Mouse (Mus musculus): ENCODE data around the gene Sct.
"Not testable (repeated sequence)": the region's sequence is repeated elsewhere in the genome, so short reads cannot be mapped to it uniquely, and the experiment has no call there.

The Sct gene

DNA sequence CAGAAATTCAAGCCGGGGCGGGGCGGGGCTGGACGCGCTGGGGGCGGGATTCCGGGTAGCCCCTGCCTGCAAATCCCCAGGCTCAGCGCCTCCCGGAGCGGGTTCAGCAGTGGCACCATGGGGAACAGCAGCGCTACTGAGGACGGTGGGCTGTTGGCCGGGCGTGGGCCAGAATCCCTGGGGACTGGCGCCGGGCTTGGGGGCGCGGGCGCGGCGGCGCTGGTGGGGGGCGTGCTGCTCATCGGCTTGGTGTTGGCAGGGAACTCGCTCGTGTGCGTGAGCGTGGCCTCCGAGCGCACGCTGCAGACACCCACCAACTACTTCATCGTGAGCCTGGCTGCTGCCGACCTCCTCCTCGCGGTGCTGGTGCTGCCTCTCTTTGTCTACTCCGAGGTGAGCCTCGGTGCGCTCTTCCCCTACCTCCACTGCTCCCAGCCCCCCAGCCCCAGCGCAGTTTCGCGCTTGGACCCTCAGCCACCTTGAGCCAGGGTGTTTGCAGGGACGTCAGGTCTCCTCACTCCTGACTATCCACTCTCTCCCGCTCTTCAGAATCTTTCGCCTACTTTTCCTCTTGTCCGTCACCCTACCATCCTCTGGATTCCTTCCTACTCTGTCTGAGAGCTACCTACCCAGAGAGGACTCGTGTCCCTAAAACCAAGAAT is 13.1 kb upstream of the Sct start, which contains the start of gene Drd4:
Gene Drd4, plus strand, starts transcription at position 86 of the 662 bp plus-strand sequence.
- peak; percentile 68 for DNase-seq (ENCODE audit: inconsistent ontology term)

DNA sequence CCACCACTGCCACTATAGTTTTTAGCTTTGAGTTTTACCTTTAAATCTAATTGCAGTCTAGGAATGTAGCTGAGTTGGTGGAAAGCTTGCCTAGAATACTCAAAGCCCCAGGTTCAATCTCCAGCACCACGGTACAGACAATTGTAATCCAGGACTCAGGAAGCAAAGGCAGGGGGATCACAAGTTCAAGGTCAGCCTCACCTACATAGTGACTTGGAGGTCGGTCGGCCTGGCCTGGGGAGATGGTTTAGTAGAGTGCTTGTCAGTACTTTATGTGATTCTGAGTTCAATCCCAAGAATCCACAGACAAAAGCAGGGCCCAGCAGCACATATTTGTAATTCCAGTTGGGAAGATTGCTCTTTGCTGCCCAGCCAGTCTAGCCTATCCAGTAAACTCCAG is 9.1 kb upstream of the Sct start:
- DNase-seq (ENCODE audit: inconsistent ontology term) = no peak

DNA sequence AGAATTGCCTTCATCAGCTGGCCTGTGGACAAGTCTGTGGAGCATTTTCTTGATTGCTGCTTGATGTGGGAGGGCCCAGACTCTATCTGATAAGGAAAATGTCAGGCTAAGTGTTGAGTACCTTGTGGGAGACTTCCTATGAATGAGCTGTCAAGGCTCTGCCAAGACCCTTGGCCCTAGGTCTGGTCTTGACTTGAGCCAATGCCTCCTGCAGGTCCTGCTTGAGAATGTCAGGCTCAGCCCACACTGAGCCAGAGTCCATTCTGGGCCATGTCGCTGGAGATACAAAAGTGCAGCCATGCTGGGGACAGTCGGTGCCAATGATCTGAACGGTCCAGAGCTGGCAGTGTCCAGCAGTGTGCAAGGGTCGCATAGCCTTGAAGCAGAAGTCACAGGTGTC is 3.8 kb upstream of the Sct start:
- no peak for DNase-seq (ENCODE audit: inconsistent ontology term)

DNA sequence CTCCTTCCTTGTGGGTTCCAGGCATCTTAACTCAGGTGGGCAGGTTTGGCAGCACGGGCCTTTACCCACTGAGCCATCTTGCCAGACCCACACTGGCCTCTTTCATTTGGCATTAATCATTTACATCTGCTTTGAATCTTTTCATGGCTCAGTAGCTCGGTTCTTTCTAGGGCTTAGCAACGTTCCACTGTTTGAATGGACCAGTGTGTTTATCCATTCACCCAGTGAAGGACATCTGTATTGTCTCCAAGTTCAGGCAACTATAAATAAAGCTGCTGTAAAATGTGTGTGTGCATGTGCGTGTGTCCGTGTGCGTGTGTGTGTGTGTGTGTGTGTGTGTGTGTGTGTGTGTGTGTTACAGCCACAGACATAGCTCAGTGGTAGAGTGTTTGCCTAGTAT is 2.5 kb upstream of the Sct start:
- DNase-seq (ENCODE audit: inconsistent ontology term) = peak; percentile 87

DNA sequence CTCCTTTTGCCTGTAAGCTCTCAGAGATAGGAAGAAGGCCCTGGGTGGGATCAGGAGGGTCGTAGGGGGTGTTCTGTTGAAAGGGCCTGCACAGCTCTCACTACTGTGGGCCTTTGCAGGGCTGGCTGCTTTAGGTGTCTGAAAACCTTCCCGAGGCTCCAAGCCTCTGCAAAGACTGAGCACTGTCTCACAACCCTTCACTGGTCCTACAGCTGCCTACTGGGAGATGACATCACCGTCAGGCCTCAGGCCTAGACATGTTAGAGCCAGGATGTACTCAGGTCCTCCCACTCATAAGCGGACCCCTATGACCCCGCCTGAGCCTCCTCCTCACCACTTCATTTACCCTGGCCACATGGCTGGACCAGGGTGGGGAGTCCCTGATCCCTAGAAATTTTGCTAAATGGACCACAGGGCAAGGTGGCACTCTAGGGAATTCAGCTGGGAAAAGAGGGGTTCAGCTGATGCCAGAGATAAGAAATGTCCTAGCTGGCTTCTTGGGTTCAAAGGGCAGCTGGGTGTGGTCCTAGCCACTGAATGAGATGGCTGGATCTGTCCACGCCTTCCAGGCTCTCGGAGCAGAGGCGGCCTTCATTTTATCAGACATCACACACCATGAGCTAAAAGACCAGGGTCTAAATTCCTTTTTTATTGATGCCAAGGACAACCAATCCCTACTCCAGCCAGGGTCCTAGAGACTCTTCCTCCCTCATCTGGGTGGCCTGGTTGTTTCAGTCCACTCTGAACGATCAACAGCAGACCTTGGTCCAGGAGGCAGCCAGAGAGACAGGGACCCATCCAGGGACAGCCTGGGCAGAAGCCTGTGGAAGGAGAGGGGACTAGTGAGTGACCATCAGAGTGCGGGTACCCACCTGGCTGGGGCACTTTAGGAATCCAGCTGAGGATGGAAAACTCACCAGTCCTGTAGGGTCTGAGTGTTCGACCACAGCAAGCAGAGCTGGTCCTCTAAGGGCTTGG is 943 bp downstream of the Sct start:
- no peak for DNase-seq (ENCODE audit: inconsistent ontology term)

- no peak for DNase-seq (ENCODE audit: inconsistent ontology term)
Measured at GRCm38 (mm10) chr7:141276546-141276945, 2.4 kb downstream of the Sct start, which contains the start of gene Cdhr5. Gene Cdhr5 (minus strand): TSS chr7:141276786.

DNA sequence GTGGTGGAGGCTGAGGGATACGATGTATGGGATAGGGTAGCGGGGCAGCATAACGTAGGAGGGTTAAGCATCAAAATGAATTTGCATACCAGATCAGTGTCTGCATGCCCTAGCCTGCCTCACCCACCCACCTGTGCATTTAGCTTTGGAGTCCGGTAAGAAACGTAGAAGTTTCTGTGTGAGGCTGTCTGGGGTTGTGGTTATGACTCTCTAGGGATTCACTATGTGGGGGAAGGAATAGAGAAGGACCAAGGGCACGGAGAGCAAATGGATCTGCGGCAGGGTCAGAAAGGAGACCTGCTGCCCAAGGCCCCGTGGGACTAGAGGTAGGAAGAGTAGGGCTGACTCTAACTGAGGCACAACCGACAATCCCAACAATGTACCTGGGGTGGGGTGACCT is 3.6 kb downstream of the Sct start:
- no peak for DNase-seq (ENCODE audit: inconsistent ontology term)

- DNase-seq (ENCODE audit: inconsistent ontology term) = no peak
Measured at GRCm38 (mm10) chr7:141270631-141271030, 8.3 kb downstream of the Sct start.

- no peak for DNase-seq (ENCODE audit: inconsistent ontology term)
Measured at GRCm38 (mm10) chr7:141269273-141269545, 9.7 kb downstream of the Sct start.

GRCm38 (mm10) chr7:141268466-141269272 is 10.3 kb downstream of the Sct start:
- no peak for DNase-seq (ENCODE audit: inconsistent ontology term)

- DNase-seq (ENCODE audit: inconsistent ontology term) = peak; percentile 78
Measured at GRCm38 (mm10) chr7:141265739-141266561, 13.0 kb downstream of the Sct start, which contains the start of gene Irf7. Gene Irf7 (minus strand): TSS chr7:141266481.

- DNase-seq (ENCODE audit: inconsistent ontology term) = no peak
Measured at GRCm38 (mm10) chr7:141265411-141265738, 13.6 kb downstream of the Sct start.

DNA sequence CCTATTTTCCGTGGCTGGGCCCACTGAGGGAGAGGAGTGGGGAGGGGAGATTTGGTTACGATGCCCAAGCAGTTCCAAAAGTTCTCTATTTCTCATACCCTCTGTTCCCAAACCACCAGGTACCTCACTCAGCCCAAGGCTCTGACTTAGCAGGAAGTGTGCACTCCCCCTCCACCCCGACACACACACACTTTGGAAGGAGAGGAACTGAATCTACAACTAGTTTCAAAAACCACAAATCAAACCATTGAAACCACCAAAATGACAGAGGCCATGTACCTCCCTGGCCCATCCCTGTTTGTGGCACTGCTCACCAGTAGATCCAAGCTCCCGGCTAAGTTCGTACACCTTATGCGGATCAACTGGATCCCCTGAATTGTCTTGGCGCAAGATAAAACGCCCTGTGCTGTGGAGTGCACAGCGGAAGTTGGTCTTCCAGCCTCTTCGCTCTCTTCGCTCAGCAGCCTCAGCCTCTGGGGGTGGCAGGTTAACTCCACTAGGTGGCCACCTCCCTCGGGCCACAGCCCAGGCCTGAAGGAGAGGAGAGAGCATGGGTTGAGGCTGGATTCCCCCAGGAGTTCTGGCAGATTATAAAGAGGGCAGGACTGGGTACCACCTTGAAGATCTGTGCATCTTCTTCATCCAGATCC is 14.0 kb downstream of the Sct start:
- DNase-seq (ENCODE audit: inconsistent ontology term) = peak; percentile 63

DNA sequence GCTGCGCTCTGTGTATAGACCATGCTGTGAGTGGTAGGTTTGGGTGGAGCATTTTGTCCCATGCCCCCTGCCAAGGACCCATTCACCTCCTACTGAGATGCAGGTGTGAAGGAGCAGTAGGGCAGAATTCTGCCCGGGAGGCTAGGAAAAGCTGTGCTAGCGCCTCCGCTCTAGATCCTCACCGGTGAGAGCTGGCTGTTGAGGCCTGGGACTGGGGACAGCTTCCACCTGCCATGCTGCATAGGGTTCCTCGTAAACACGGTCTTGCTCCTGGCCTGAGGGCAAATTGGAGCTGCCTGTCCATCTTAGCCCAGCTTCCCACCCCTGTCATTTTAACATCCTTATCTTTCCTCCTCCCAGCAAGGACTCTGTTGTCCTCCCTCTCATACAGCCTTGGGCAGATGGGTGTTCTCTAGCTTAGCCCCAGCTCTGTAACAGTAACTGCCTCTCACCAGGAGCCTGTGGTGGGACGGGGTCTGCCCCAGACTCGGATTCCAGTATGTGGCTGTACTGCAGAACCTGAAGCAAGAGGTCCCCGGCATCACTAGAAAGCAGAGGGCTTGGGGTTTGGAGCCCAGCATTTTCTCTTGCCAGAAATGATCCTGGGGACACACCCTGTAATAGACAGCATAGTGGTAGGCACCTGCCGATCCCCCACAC is 14.8 kb downstream of the Sct start:
- DNase-seq (ENCODE audit: inconsistent ontology term) = no peak

DNA sequence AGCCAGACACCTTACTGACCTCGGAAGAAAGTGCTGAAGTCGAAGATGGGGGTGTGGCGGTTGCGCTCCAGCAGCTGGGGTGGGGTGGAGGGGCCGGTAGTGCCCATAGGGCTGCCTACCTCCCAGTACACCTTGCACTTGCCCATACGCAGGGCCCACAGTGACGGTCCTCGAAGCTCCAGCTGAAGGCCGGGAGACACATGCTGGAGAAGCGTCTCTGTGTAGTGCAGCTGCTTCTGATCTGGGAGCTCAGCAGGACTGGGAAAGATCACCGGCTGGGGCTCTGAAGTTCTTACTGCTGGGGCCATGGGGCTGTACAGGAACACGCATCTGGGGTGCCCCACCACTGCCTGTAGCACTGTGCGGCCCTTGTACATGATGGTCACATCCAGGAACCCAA is 15.3 kb downstream of the Sct start:
- DNase-seq (ENCODE audit: inconsistent ontology term) = no peak

DNA sequence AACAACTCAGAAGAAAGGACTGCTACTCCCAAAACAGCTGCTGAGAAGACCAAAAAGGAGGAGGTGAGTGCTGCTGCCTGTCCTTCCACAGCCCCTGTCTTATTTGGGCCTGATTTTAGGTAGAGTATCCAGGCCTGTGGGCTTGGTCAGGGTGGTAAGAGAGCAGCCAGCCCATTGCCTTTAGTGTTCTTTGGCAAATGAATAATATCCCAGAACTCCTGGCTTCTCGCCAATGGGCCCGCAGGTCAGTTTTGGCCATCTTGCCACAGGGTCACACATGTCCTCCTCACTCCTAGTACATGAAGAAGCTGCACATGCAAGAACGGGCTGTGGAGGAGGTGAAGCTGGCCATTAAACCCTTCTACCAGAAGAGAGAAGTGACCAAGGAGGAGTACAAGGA is 17.5 kb downstream of the Sct start:
- no peak for DNase-seq (ENCODE audit: inconsistent ontology term)

GRCm38 (mm10) chr7:141256159-141256558 is 22.8 kb downstream of the Sct start:
- DNase-seq (ENCODE audit: inconsistent ontology term) = no peak

DNA sequence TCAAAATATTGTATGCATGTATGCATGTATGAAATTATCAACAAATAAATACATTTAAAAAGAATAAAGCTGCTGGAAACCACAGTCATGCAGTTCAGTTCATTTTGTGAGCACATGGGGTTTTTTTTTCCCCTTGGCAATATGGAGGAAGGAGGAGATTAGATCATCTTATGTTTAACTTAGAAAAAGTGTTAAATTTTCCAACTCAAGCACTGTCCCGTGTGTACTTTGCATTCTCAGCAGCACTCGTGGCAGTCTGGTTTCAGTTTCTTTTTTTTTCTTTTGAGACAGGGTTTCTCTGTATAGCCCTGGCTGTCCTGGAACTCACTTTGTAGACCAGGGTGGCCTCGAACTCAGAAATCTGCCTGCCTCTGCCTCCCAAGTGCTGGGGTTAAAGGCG is 28.4 kb downstream of the Sct start:
- not testable (repeated sequence) for DNase-seq (ENCODE audit: inconsistent ontology term)

DNA sequence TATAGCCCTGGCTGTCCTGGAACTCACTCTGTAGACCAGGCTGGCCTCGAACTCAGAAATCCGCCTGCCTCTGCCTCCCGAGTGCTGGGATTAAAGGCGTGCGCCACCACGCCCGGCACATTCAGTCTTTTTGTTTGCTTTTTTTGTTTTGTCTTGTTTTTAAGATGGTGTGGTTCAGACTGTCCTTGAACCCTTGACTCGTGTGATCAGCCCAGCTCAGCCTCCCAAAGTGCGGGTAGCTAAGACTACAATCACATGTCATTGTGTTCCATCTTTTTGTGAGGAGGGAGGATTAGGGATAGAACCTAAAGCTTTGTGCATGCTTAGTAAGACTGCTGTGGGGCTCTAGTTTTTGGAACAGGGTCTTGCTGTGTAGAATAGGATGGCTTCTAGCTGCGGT is 47.4 kb downstream of the Sct start:
- no peak for DNase-seq (ENCODE audit: inconsistent ontology term)

DNA sequence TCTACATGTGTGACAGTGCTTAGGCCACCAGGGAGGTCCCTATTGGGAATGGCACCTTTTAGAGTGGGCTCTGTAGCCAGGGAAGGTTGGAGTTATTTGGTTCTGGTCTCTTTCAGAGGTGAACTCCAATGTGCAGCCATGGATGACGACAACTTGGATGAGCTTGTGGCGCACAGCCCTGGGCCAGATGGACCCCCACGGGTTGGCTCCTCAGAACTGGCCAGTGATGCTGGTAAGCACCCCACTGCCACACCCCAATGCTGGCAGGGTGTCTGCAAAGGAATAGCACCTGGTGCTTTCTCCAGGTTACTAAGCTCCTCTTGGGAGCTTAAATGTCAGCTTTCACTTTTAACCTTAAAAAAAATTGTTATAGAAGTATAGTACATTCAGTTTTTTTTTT is 47.8 kb downstream of the Sct start:
- DNase-seq (ENCODE audit: inconsistent ontology term) = no peak

Data from Muller cell, postnatal 12 days (primary cell).